Mouse (Mus musculus): ENCODE results near the gene Acta2. TPM values are rescaled to one million over a fixed set of nuclear protein-coding genes. Genes with fewer than 3 reads are reported as not detected.
"Not testable (repeated sequence)": the region's sequence is repeated elsewhere in the genome, so short reads cannot be mapped to it uniquely, and the experiment has no call there.

Gene Acta2
- total RNA-seq, 4 experiments from 2014 or later = 35.5 to 61.5 (median 44.4) TPM

DNA sequence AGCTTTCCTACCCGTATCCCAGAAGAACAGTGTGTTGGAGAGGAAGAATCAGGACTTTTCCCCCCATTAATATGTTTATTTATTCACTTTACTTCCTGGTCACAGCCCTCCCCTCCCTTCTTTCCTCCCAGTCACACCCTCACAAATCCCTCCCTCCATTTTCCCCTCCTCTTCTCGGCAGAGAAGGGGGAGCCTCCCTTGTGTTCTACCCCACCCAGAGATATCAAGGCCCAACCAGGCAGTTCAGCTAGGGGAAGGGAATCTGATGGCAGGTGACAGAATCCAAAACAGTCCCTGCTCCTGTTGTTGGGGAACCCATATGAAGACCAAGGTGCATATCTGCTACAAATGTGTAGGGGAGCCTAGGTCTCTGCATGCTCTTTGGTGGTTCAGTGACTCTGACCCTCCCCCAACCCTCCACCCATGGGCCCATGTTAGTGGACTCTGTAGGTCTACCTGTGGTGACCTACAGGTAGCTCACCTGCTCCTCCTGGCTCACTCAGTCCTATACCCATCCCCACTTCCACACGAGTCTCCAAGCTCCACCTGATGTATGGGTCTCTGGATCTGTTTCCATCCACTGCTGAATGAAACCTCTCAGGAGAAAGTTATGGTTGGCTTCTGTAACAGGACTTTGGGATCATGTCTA is 34.5 kb downstream of the Acta2 start:
- DNase-seq (ENCODE audit: low spot score in 2 of 2) = no peak

DNA sequence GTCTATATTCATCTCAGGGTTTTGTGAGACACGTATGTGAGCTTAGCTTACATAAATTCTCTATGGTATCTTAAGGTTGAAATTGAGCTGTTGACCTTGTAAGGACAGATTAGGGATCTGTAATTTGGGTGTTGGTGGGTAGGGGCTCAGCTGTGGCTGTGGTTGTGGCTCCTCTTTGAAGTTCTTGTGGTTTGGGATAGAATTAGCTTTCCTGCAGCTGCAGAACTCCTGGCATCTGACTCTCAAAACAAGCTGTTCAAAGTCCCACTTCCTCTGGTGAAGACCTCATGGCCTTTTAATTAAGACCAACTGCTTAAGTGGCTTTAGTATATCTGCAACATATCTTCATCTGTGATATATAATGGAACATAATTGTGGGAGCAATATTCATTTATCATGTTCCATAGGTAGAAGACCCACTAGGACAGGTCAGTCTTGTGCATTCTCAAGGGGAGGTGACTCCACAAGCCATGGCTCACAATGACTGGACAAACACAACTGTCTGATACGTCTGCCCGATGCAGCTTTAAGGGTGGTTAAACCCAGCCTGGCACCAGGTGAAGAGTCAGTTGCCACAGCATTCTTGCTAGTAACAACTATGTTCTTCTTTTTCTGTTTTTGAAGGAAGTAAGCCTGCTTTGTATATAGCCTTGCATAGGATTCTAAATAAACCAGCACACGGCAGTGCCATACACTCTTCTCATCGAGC is 36.0 kb downstream of the Acta2 start:
- no peak for DNase-seq (ENCODE audit: low spot score in 2 of 2)

DNA sequence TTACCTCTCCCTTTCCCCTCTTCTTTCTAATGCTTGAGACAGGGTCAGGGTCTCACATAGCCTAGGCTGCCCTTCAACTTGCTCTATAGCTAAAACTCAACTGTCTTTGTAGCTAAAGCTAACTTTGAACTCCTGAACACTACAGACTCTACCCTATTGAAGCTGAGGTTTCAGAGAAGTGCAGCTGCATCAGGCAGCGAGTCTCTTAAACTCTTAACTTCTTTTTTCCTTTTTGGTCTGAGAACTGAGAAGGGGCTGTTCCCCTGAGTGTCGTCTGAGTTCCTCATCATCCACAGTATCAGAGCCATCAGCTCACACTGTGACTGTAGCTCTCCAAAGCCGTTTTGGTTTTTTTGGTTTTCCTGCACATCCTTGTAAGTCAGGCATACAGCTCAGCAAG is 37.6 kb downstream of the Acta2 start:
- DNase-seq (ENCODE audit: low spot score in 2 of 2) = no peak

DNA sequence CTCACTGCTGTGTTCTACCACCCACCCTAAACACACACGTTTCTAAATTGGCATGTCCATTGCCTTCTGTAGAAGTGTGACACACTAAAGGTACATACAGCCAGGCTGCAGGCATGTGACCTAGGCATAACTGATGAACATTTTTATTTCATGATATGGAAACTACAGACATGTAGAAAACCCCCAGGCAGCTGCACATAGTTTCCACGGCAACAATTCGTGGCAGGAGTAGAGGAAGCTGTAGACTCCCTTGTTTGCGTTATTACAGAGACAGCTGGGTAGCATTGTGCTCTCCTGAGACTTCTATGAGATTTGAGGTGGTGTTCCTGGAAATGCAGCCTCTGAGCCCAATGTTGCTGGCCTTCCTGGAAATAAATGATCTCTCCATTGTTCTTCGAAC is 38.4 kb downstream of the Acta2 start:
- DNase-seq (ENCODE audit: low spot score in 2 of 2) = no peak

DNA sequence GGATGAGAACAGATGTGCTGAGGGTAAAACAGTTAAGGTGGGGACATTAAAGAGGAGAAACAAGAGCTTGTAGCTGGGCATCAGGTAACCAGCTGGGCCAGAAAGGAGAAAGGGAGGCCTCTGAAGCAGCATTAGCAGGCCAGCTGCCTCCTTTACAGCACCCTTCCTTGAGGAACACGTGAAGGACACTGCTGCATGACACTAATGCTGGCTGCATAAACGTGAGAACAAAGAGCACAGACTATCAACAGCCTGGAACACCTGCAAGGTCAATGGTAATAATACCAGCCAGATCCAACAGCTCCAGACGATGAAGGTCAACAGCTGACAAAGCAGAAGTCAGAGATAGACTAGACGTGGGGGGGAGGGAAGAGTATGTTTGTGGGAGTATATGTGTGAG is 41.3 kb downstream of the Acta2 start:
- DNase-seq (ENCODE audit: low spot score in 2 of 2) = no peak

DNA sequence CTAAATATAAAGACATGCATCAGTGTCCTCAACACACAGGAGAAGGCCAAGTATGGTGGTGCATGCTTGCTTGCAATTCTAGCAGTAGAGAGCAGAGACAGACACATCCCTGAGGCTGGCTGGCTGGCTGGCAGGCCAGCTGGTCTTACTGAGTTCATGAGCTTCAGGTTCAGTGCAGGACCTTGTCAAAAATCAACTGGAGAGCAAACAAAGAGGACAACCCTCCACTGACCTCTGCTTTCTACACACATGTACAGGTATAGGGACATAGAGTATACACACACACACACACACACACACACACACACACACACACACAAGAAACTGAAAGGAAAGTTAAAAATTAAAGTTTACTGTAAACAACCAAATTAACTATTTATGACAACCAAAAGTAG is 42.1 kb downstream of the Acta2 start:
- DNase-seq (ENCODE audit: low spot score in 2 of 2) = no peak

DNA sequence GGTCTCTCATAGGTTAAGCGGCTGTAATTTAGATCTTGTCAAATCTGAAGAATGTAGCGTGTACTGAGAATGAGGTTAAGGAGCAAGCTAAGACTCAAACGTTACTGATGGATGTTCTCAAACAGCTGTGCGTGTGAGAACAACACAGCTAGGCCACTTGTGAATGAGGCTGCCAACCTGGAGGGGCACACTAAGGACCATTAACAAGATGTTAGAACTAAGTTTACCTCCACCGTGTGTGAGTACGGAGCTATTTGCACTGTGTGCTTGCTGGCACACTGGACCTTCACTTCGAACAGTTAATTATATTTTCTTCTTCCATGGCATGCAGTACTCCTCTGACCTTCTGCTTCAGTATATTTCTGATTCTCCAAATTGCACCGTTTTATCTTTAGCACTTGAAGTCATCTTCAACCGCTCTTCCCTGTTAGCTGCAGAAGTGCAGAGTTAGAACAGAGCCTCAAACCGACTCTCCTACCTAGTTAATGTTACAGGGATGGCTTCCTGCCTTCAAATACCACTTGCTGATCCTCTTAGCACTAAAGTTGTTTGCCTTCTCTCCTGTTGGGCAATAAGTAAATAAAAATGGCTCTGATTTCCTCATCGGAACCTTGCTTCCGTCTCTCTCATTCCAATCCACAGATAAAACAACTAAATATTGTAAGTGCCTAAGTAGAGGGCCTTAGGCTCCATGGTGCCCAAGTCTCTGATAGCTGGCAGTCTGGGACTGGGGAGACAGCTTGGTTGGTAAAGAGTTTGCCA is 42.7 kb downstream of the Acta2 start:
- DNase-seq (ENCODE audit: low spot score in 2 of 2) = no peak

DNA sequence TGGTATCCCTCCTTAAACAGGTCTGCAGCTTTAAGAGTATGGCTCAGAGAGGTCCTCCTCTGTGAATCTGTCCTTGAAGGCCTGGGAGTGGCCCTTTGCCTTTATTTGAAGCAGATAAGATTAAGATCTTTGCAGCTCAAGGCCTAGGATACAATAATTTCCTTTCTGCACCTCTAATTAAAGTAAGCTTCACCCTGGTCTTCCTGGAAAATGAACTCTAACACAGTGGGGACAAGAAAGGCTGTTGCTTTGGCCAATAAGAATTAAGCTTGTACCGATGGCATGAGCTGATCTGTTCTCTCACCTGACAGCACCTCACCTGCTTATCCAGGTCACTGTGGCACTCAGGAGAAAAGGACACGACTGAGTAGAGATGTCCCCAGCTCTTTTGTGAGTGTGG is 44.5 kb downstream of the Acta2 start:
- DNase-seq (ENCODE audit: low spot score in 2 of 2) = no peak

DNA sequence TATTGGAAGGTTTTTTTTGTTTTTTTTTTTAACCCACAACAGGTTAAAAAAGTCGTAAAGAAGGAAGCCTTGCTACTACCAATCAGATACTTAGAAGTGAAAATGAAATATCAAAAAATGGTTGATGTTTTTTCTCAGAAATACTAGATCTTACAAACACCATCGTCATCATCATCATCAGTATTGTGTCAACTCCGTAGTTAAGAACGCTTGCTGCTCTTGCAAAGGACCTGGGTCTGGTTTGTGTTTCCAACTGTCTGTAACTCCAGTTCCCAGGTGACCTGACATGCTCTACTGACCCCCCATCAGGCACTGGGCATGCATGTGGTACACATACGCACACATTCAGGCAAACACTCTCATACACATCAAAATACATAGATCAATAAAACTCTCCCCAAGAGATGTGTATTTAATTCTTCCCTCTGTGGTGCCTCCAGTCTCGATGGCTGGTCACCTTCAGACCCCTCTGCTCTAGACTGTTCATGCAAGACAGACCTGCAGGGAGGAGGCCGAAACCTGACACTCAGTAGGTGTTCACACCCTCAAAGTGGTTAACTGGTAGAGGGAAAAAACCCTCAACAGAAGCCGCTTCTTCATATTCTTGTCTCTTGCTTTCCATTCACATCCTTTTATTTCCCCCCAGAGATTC is 45.3 kb downstream of the Acta2 start:
- no peak for DNase-seq (ENCODE audit: low spot score in 2 of 2)

DNA sequence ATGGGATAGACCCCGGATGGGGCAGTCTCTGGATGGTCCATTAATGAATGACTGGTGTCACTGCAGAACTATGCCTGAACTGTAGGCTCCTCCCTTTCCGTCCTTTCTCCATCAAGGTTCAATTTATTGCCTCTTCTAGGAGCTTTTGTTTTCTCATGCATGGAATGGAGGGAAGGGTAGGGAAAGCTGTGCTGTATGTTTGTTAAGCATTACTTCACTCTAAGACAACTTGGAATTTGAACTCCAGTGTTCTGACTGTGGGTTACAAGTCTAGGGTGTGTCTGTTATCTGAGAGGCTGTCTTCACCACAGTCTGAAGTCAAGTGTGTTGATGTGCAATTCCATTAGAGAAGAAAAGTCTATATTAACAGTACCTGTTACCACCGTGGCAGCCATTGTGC is 46.4 kb downstream of the Acta2 start:
- DNase-seq (ENCODE audit: low spot score in 2 of 2) = no peak

DNA sequence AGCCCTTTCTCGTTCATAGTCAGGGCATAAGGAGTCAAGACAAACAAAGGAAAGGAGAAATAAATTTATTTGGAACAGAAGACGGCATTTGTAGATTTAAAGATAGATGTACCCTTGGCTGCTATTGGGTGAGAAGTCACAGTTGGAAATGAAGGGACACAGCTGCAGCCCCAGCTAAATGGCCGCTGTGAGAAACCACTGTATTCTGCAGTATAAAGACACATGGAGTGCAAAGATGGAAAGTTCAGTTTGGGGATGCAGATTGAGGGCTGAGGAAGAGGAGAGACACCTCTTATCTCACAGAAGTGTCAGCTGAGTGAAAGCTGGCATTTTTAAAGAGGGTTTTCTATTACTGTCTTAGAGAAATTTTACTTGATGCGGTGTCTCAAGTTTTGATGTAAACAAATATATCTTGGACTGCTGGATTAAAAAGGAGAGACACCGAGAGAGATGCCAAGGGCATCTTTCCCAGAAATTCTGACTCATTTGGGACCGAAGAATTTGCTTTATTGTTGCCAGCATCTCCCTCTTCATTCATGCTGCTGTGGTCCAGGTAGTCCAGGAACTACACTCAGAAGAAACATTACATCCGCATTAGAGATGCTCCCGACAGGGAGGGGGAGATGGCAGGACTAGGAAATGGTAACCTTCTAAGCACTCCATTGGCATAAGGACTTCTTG is 48.5 kb downstream of the Acta2 start:
- peak in 1 of 2 experiments; percentile 8 for DNase-seq (ENCODE audit: low spot score in 2 of 2)

DNA sequence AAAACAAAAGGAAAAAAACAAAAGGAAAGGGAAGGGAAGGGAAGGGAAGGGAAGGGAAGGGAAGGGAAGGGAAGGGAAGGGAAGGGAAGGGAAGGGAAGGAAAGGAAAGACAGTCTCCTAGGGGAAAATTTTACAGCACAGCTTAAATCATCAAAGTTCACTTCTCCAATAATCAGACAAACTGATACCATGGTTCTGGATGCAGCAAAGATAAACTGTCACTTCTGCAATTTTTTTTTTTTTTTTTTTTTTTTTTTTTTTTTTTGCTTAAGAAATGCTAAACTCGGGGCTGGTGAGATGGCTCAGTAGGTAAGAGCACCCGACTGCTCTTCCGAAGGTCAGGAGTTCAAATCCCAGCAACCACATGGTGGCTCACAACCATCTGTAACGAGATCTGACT is 49.3 kb downstream of the Acta2 start:
- not testable (repeated sequence) for DNase-seq (ENCODE audit: low spot score in 2 of 2)

DNA sequence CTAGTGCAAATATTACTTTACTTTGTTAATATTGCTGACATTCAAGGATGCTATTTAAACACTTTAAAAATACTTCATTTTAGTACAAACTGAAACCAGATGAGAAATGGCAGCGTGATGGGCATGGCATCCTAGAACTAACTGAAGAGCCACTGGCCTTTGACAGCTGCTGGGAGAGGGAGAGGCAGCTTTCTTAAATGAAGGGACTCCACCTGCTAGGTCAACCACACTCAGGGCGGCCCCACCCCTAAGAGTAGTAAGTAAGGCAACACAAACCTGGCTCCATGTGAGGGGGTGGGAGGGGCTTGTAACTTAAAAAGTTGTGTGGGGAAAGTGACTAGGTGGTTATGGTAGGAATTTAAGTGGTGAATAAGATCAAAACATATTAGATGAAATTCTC is 52.7 kb downstream of the Acta2 start:
- DNase-seq (ENCODE audit: low spot score in 2 of 2) = no peak

DNA sequence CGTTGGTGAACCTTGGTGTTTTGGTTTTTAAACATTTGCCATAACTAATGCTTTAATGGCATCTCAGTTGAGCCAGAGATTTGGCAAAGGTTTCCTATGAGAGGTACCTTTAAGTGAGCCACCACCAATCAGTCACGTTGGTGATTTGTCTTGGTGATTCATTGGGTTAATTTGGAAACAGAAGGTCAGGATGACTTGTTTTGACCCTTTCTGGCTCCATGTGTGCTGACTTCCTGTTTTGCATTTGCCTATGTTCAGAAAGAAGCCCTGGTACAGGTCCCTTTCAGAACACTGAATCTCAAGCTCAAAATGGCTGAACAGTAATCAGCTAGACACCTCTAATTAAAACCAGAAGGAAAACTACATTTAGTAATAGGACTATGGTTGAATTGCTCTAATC is 55.9 kb downstream of the Acta2 start:
- DNase-seq (ENCODE audit: low spot score in 2 of 2) = no peak

DNA sequence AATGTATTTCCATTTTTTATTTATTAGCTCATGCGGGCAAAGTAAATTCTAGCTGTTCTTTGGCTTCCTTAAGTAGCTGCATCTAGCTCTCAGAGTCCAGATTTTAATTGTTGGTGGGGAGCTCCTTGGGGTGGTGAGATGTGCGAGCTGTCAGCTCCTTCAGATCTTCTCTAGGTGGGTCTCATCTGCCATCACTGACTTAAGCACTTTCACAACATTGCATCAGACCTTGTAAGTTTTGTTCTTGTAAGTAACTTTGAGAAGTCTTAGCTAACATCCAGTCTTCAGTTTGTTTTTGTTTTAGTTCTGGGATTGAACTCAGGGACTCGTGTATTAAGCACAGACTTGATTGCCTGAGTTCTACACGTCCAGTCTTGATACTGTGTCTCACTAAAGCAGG is 56.5 kb downstream of the Acta2 start:
- DNase-seq (ENCODE audit: low spot score in 2 of 2) = no peak

DNA sequence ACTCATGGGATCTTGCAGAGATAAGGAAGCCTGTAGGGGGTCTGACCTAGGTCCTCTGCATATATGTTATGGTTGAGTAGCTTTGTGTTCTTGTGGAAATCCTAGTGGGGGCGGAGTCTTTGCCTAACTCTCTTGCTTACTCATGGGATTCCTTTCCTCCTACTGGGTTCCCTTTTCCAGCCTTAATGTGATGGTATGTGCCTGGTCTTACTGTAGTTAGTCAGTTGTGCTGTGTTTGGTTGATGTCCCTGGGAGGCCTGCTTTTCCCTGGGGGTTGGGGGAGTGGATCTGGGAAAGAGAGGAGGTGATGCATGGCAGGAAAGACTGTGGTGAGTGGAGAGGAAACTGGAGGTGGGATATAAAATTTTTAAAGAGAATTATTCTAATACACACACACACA is 57.3 kb downstream of the Acta2 start:
- DNase-seq (ENCODE audit: low spot score in 2 of 2) = no peak

DNA sequence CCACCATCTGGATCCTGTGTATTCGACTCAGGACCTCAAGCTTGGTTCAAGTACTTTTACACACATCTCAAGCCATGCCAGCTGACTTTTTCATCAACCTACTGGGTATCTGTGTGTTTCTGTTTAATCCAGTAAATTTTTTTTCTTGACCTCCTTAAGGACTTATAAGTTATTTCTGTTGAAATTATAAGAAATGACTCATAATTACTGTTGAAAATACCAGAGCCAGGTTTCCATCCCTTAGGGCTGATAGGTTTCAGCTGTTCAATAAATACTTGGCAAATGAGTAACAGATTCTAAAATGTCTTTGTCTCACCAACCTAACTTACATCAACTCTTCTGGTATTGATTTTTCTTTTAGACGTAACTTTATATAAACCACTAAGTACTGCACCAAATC is 60.4 kb downstream of the Acta2 start:
- DNase-seq (ENCODE audit: low spot score in 2 of 2) = no peak

DNA sequence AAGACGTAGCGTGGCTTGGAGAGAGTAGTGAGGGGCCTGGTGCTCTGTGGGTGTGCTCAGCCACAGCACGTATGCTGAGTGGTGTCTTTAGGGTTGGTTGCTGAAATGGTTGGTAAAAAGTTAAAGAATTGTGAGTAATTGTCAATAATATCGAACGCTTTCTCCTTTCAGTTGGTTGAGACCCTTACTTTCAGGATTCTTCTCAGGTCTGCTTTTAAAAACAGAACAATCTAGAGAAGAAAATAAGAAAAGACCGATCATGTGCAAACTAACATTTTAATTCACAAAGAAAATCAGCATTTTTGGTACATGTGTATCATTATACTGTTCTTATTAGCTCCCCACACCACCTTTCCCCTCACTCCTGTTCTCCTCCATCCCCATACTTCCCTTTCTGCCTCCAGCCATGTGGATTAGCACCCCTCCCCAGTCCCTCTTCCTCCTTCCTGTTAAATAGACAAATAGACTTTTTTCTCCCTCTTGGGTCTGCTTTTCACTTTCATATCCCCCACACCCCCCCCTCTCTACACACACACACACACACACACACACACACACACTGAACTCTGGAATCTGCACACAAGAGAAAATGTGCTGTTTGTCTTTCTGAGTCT is 61.2 kb downstream of the Acta2 start:
- no peak for DNase-seq (ENCODE audit: low spot score in 2 of 2)

DNA sequence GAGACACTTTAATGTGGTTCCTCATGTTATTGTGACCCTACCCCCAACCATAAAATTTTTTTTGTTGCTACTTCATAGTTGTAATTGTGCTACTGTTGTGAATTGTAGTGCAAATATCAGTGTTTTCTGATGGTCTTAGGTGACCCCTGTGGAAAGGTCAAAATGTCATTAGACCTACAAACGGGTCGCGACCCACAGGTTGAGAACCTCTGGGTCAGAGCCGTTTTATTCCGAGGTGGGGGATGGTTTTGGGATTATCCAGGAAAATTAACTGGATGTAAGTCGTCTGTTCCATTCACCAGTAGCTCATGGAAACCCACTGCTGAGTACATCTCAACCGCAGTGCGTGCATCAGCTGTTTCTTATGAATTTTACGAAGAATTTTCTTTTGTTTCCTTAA is 61.7 kb downstream of the Acta2 start:
- DNase-seq (ENCODE audit: low spot score in 2 of 2) = no peak

DNA sequence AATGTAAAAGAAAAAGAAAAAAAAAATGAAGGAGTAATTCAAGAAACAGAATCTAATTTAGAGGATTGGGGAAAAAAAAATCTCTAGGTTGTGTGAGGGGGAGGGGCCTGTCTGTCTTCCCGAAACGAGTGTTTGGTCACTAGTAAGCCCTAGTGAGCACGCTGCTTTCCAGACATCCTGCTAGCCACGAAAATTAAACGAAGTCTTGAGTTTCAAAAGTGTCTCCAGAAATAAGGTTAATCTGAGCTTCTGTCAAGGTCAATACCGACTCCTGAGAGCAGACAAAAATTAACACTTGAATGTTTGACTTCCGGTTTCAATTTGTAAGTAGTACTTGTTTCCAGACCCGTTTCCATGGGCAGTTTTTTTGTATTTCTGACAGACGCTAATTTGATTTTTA is 62.2 kb downstream of the Acta2 start:
- no peak for DNase-seq (ENCODE audit: low spot score in 2 of 2)
